Mouse (Mus musculus) gastrocnemius, adult 18-20 months (tissue): ENCODE results near the gene Slc4a2. TPM values are rescaled to one million over a fixed set of nuclear protein-coding genes. Genes with fewer than 3 reads are reported as not detected.
A peak's percentile ranks its signal among the peaks of the same experiment; 100 is the strongest.
"Not testable (repeated sequence)": the region's sequence is repeated elsewhere in the genome, so short reads cannot be mapped to it uniquely, and the experiment has no call there.

ENCODE experiments used
- DNase-seq: peaks from one replicate; pipeline ENCODE4 v3.0.0; 2021; ENCODE audit warnings: low spot score
- total RNA-seq, 2 experiments: library from RNA; stranded (reverse); gene quantifications; 2 replicates each; pipeline ENCODE4 v1.2.3; 2021

Gene Slc4a2
- total RNA-seq, 2 experiments from 2014 or later = 13.9 to 14.3 TPM

DNA sequence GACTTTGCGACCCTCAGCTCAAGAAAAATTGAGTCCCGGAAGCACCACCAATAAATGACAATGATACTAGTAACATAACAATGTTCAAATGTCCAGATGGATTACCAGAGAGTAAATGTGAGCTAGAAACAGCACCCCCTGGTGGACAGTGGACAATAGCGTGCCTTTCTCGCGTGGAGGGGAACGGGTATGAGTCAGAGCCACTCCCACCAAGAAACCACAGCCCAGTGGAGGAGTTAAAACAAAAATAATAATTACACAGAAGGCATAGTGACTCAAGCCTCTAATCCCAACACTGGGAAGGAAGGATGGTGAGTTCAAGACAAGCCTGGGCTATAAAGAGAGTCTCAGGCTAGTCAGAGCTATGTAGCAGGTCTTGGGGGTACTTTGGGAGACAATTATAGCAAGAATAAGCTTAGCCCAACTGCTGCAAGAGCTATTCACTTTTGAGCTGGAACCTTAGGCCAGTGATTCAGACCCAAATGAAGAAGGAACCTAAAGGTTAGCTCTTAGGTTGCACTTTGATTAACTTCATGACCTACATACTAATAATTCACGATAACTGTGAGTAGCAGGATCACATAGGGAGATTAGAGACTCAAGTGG is 30.1 kb upstream of the Slc4a2 start, which contains the start of gene Abcb8:
Abcb8 (plus strand) TSS at position 272 of the 606 bp plus-strand sequence.
- peak; percentile 79 for DNase-seq

DNA sequence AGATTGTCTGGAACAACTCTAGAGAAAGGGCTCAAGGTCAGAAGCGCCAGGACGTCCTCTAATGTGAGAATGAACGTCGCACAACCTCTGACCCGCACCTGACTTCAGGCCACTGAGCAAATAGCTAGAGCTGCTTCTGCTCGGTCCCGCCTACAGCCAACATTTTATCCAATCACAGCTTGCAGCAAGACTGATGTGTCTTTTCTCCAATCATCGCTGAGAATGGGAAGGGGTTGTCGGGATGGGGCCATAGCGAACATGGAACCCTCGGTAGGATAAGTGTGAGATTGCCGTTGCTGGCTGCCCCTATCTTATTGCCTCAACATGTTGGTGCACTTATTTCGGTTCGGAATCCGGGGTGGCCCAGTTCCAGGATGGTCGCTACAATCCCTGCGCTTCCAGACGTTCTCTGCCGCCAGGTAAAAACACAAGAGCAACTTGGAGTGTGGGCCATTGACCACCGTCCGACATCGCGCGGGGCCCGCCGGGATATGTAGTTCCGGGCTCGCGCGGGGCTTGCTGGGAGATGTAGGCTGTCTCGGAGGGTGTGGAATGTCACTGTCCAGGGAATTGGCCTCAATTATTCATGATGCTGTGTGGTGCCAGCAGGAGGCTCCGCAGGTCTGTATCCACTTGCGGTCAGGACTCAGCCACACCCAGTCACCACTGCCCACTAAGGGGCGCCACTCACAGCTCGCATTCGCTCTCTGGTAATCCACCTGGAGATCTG is 29.3 kb upstream of the Slc4a2 start:
- DNase-seq = peak; percentile 98

DNA sequence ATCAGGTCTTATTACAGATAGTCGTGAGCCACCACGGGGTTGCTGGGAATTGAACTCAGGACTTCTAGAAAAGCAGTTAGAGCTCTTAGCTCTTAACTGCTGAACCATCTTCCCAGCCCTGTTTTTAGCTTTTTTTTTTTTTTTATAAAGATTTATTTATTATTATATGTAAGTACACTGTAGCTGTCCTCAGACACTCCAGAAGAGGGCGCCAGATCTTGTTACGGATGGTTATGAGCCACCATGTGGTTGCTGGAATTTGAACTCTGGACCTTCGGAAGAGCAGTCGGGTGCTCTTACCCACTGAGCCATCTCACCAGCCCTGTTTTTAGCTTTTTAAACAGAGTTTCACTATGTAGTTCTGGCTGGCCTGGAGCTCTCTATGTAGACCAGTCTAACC is 27.4 kb upstream of the Slc4a2 start:
- DNase-seq = not testable (repeated sequence)

DNA sequence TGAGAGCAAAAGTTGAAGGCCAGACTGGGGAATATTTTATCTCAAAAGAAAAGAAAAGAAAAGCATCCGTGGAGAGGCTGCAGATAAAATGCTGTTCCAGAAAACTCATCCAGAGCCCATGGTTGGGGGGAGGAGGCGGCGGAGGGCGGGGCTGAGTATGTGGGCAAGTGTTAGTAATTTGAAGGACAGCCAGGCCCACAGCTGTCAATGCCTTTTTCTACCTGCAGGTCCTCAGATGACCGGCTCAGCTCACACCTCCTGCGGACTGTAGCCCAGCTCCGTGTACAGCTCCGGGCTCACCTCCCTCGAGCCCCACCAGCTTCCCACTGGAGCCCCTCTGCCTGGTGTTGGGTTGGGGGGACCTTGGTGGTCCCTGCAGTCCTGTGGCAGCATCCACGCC is 24.0 kb upstream of the Slc4a2 start:
- DNase-seq = no peak

GRCm38 (mm10) chr5:24400362-24400761 is 23.3 kb upstream of the Slc4a2 start:
- DNase-seq = no peak

GRCm38 (mm10) chr5:24400911-24401605 is 22.6 kb upstream of the Slc4a2 start:
- no peak for DNase-seq

- no peak for DNase-seq
Observed at GRCm38 (mm10) chr5:24401969-24402368, 21.7 kb upstream of the Slc4a2 start.

DNA sequence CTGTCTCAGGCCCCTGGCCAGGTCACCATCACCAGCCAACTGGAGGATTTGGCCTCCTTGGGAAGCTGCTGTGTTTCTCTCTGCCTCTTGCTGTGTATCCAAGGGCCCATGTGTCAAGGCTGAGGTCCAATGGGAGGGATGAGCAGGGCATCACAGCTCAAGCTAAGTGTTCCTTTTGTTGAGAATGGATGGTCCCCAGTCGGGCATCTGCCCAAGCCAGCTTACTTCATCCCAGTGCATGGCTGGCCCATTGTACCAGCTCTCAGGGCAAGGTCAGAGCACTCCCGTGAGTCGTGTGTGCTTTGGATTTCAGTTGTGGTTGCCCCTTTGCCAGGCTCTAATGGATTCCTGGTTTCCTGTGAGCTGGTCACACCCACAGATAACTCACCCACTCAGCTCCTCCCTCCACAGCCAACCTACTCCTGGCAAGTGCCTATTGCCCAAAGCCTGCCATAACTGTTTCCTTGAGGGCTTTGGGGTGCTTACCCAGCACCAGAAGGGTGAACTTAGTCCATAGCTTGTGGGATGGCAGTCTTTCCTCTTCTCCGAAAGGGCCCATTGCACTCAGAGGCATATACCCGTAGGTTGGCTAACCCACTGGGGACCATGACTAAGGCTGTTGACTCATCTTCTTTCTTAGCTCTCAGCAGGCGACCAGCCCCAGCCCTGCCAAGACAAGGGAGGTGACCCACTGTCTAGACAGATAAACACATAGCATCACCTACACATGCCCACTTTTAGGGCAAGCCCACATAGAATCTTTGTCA is 18.9 kb upstream of the Slc4a2 start:
- no peak for DNase-seq

- DNase-seq = no peak
Observed at GRCm38 (mm10) chr5:24405389-24405876, 18.2 kb upstream of the Slc4a2 start.

- no peak for DNase-seq
Observed at GRCm38 (mm10) chr5:24408651-24409050, 15.0 kb upstream of the Slc4a2 start.

DNA sequence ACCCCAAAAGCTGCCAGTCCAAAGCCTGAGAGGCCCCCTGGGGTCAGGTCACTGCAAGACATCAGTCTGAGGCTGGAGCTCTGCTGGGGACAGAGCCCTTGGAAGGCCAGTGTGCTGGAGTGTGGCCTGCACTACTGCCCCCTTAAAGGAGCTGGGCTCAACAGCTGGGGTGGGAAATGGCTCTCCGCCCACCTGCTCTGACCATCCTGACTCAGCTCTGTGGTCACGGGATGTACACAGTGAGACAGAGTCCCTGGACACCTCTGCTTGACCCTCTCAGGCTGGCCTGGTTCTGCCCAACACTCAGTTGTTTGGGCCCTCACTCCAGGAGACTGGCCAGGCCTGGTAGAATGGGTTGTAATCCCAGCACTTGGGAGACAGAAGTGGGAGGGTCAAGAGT is 14.2 kb upstream of the Slc4a2 start:
- no peak for DNase-seq

- DNase-seq = no peak
Observed at GRCm38 (mm10) chr5:24412063-24412462, 11.6 kb upstream of the Slc4a2 start.

GRCm38 (mm10) chr5:24413042-24413693 is 10.5 kb upstream of the Slc4a2 start, which contains the start of gene Asic3:
Gene Asic3 (plus strand): TSS chr5:24413392.
- DNase-seq = no peak

DNA sequence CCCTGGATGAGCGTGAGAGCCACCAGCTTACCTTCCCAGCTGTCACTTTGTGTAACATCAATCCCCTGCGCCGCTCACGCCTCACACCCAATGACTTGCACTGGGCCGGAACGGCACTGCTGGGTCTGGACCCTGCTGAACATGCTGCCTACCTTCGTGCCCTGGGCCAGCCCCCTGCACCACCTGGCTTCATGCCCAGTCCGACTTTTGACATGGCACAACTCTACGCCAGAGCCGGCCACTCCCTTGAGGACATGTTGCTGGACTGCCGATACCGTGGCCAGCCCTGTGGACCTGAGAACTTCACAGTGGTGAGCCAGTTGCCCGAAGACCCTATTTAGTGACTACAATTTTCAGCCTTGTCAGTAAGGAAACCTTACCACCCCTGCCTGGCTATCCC is 9.7 kb upstream of the Slc4a2 start:
- DNase-seq = no peak

GRCm38 (mm10) chr5:24416222-24416736 is 7.4 kb upstream of the Slc4a2 start:
- peak; percentile 64 for DNase-seq

- DNase-seq = no peak
Observed at GRCm38 (mm10) chr5:24417587-24417986, 6.0 kb upstream of the Slc4a2 start.

DNA sequence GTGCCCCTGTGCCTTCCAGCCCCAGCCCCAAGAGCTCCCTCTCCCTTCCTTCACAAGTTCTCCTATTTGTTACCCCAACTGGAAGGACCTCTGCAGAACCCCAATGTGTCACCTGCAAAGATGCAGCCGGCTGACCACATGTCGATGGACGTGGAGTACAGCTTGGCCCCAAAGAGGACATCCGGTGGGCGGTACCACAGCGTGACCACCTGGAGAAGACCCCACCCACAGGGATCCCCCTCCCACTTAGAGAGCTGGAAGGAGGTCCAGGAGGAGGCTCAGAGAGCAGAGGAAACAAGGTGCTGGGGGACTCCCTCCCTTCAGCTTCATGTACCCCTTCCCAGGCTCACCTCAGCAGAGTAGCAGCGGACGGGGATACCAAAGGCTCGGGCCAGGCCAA is 3.3 kb upstream of the Slc4a2 start:
- DNase-seq = no peak

DNA sequence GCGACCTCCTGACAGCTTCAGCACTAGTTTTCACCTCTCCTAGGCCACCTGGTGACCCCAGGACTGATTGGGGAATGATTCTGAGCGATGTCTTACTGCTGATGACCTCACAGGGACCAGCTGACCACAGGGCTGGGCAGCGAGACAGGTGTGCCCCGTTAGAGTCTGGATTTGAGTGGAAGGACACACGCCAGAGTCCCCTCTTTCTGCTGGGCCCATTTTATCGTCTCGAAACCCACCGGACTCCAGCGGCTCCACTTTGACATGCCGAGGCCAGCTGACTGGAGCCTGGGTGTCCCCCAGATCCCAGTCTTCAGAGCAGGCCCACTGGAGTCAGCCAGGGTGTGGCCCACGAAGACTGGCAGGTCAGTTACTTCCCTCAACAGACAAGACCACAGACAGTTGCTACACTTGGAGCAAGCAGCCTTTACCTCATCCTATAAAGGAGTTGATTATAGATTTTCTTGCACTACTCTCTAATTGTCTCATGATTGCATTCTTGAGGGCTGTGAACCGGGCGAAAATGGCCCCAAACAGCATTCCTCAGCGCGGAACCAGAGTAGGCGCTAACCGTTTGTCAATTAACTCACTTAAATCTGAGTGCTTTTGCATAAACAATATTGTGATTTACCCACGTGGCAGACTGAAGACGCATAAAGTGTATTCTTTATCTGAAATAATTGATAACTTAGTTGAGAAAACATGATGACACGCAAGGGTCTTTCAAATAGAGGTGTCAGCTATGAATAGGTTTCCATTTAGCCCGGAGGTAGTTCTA is 556 bp downstream of the Slc4a2 start:
- DNase-seq = no peak

- peak; percentile 75 for DNase-seq
Observed at GRCm38 (mm10) chr5:24424861-24425411, 1.3 kb downstream of the Slc4a2 start.
